Mouse (Mus musculus): Measurements from ENCODE around the gene Bcas1.

DNA sequence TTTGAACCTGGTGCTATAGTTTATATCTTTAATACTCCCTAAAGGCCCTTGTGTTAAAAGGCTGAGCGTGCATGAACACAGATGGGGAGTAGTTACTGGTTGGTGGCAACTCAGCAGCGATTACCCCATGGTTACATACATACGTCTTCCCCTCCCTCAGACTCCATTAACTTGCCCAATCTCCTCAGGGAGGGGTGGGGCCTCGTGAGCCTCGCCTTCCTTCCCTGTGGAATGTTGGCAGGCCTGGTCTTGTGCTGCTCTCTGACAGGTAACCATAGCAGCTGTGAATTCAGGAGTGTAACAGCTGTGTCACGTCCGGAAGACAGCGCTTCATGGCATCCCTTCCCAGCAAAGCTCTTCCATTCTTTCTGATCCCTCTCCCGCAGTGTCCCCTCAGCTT, 118.7 kb downstream of the Bcas1 start:
- no peak for TF ChIP-seq POLR2A (IDR thresholded peaks at IDR 0.05; ENCODE audit: low read depth, low read length)
- no peak for TF ChIP-seq CTCF (IDR thresholded peaks at IDR 0.05; ENCODE audit: borderline replicate concordance, insufficient read depth, low read length)
